In the genomic region with DNA sequence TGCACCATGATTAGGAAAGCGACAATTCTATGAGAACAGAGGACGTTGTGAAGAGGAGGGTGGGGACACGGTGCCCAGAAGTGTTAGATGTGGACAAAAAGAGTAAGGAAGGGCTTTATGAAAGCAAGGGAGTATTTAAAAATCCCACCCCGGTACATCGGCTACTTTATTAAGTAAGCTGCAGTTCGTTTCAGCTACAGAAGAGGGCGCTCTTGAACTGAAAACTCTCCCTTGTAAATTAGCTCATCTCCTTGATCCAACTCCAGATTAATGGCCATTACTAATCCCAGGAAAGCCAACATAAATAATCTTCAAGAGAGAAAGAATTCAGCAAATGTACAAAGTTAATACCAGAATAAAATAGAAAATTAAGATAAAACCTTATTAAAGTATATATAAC, we compare ENCODE assay signal across 9 mouse cellular contexts. TPM values are rescaled to one million over a fixed set of nuclear protein-coding genes. Genes with fewer than 3 reads are reported as not detected.
A peak's percentile ranks its signal among the peaks of the same experiment; 100 is the strongest.
DNase-seq lines count a peak whose midpoint lies in the region; ATAC-seq and TF ChIP-seq lines count a peak whose summit lies in the region.
"Had no signal": no experiment of that assay in that cellular context is flagged by ENCODE, and none has a peak within 500 bp of the region (broad histone marks: within the 10 kb centered on the region; RNA-seq: fewer than 3 reads in every experiment).

No protein-coding gene starts in this region.

- H3K27ac ChIP-seq in hindbrain, embryonic 11.5 days (ENCODE audit: low read depth, low read length): no peak overlapping the region
- H3K27ac ChIP-seq in hindbrain, embryonic 10.5 days: no peak overlapping the region
- H3K27ac ChIP-seq in embryonic facial prominence, embryonic 13.5 days: peak overlapping the region; percentile 58

- H3K4me3 ChIP-seq in hindbrain, embryonic 11.5 days (ENCODE audit: low read depth, low read length): no peak overlapping the region
- H3K4me3 ChIP-seq in hindbrain, embryonic 10.5 days: no peak overlapping the region
- no peak overlapping the region for H3K4me3 ChIP-seq in embryonic facial prominence, embryonic 13.5 days
- H3K4me3 ChIP-seq: embryonic facial prominence, embryonic 15.5 days had no signal

- H3K9ac ChIP-seq in hindbrain, embryonic 11.5 days (ENCODE audit: low read depth, low read length): no peak overlapping the region
- H3K9ac ChIP-seq in embryonic facial prominence, embryonic 13.5 days: no peak overlapping the region
- H3K9ac ChIP-seq: embryonic facial prominence, embryonic 15.5 days had no signal

- TF ChIP-seq CTCF in Patski (IDR thresholded peaks at IDR 0.05): peak; percentile 88

- peak; percentile 74 for DNase-seq in hindbrain, embryonic 11.5 days (ENCODE audit: low spot score)
- DNase-seq in hindbrain, embryonic 10.5 days (ENCODE audit: low spot score): no peak
- DNase-seq in B cell, adult 2 months: peak; percentile 47 to 54
- peak; percentile 39 for DNase-seq in Patski (ENCODE audit: low read depth, low spot score)
- peak; percentile 54 to 59 for DNase-seq in left cerebral cortex, postnatal 25 days (ENCODE audit: low spot score in 2 of 2)
- DNase-seq in right cerebral cortex, postnatal 4 days: peak; percentile 50

- peaks cover 10% of the 10 kb centered on the region for H3K4me1 ChIP-seq in hindbrain, embryonic 11.5 days (replicated peaks; ENCODE audit: control insufficient read depth, insufficient read depth, low read length)
- peaks cover 55% of the 10 kb centered on the region for H3K4me1 ChIP-seq in hindbrain, embryonic 10.5 days (replicated peaks)
- peaks cover 58% of the 10 kb centered on the region for H3K4me1 ChIP-seq in embryonic facial prominence, embryonic 13.5 days

- no peaks in the 10 kb centered on the region for H3K27me3 ChIP-seq in hindbrain, embryonic 11.5 days (ENCODE audit: control insufficient read depth, insufficient read depth, low read length)
- H3K27me3 ChIP-seq in hindbrain, embryonic 10.5 days (ENCODE audit: insufficient read depth, poor library complexity, severe bottlenecking): no peaks in the 10 kb centered on the region
- no peaks in the 10 kb centered on the region for H3K27me3 ChIP-seq in Patski
- H3K27me3 ChIP-seq in embryonic facial prominence, embryonic 13.5 days: no peaks in the 10 kb centered on the region
- H3K27me3 ChIP-seq: embryonic facial prominence, embryonic 15.5 days had no signal

- in situ Hi-C loops in Patski (cut with MboI; ENCODE audit: low pct_unique_long_range_greater_than_20kb): loop anchor here (10.0 to 25.0 kb wide), 2 partner anchors 744 to 1051 kb away; no protein-coding TSS in a partner anchor

- CTCF ChIA-PET in Patski (lab: Charles Lee): interaction anchor here (0.7 to 4.7 kb wide), 24 partner anchors 10 to 1129 kb away, joined by 3 to 41 read pairs (median 4); no protein-coding TSS in a partner anchor

- no peaks in the 10 kb centered on the region for H3K9me3 ChIP-seq in hindbrain, embryonic 11.5 days (ENCODE audit: control insufficient read depth, low read length)
- H3K9me3 ChIP-seq in hindbrain, embryonic 10.5 days: no peaks in the 10 kb centered on the region
- H3K9me3 ChIP-seq in embryonic facial prominence, embryonic 13.5 days: no peaks in the 10 kb centered on the region
- H3K9me3 ChIP-seq: embryonic facial prominence, embryonic 15.5 days had no signal

- POLR2A ChIA-PET in Patski (lab: Charles Lee): no interaction called here

- no peak for ATAC-seq in hindbrain, embryonic 11.5 days (ENCODE audit: low FRiP score)
- ATAC-seq in Patski: no peak
- ATAC-seq in embryonic facial prominence, embryonic 13.5 days (ENCODE audit: insufficient number of reproducible peaks, insufficient read depth, low FRiP score, low TSS enrichment, low read depth): no peak
- no peak for ATAC-seq in megakaryocyte-erythroid progenitor cell, adult 5-6 weeks (replicated peaks; ENCODE audit: low FRiP score, low TSS enrichment, poor library complexity, severe bottlenecking)

- H3K36me3 ChIP-seq in hindbrain, embryonic 11.5 days (ENCODE audit: control insufficient read depth, insufficient read depth, low read length): no peaks in the 10 kb centered on the region
- no peaks in the 10 kb centered on the region for H3K36me3 ChIP-seq in hindbrain, embryonic 10.5 days
- no peaks in the 10 kb centered on the region for H3K36me3 ChIP-seq in embryonic facial prominence, embryonic 13.5 days
- H3K36me3 ChIP-seq: embryonic facial prominence, embryonic 15.5 days had no signal

- 25% methylated on average over 7 of the region's 7 CpGs for whole genome bisulfite sequencing in hindbrain, embryonic 11.5 days
- WGBS in hindbrain, embryonic 10.5 days: 27% methylated on average over 7 of the region's 7 CpGs
- 26% methylated on average over 7 of the region's 7 CpGs for WGBS in embryonic facial prominence, embryonic 13.5 days

- H3K4me2 ChIP-seq in hindbrain, embryonic 11.5 days (replicated peaks; ENCODE audit: low read depth, low read length): no peak overlapping the region
- no peak overlapping the region for H3K4me2 ChIP-seq in embryonic facial prominence, embryonic 13.5 days
- H3K4me2 ChIP-seq: embryonic facial prominence, embryonic 15.5 days had no signal

- intact Hi-C loops in left cerebral cortex, postnatal 25 days (cut with DNase I): no loop called here

RNA-seq across cellular contexts. Expression of gene Pigk, which starts 47.2 kb away (rescaled TPM):
- polyA plus RNA-seq in hindbrain, embryonic 11.5 days (2014; fragmentation: Nextera tagmentation; extraction: Ambion mirVana): 37.6 and 58.3 TPM in 2 replicates
- 32.7 and 39.3 TPM in 2 replicates for polyA plus RNA-seq in hindbrain, embryonic 10.5 days (2016; fragmentation: Nextera tagmentation; extraction: Ambion mirVana)
- 103 TPM for polyA plus RNA-seq in Patski (2021)
- polyA plus RNA-seq in embryonic facial prominence, embryonic 13.5 days (2015; fragmentation: Nextera tagmentation; extraction: Ambion mirVana): 52.4 and 58.3 TPM in 2 replicates
- 10 to 100 TPM; 47.4 to 48.1 TPM for total RNA-seq in left cerebral cortex, postnatal 25 days (2021)
- 32.8 and 36.6 TPM in 2 replicates for total RNA-seq in megakaryocyte-erythroid progenitor cell, adult 5-6 weeks (2014; fragmentation: Nextera tagmentation)
- total RNA-seq in megakaryocyte-erythroid progenitor cell, adult 5-6 weeks (2017): 63.0 and 64.0 TPM in 2 replicates
